ENCODE assay signal across 14 mouse cellular contexts in genomic region chr2:4461514-4461913, GRCm38 (mm10).
DNase-seq lines count a peak whose midpoint lies in the region; ATAC-seq lines count a peak whose summit lies in the region.
"Had no signal": no experiment of that assay in that cellular context is flagged by ENCODE, and none has a peak within 500 bp of the region (broad histone marks: within the 10 kb centered on the region; RNA-seq: fewer than 3 reads in every experiment).

No protein-coding gene starts in this region.

- no peak overlapping the region for H3K4me2 ChIP-seq in midbrain, embryonic 16.5 days (ENCODE audit: low read length)
- H3K4me2 ChIP-seq in forebrain, embryonic 12.5 days, result peak overlapping the region; percentile 4; the same call in 1 of the 2 replicates
- H3K4me2 ChIP-seq in neural tube, embryonic 13.5 days, result no peak overlapping the region
- H3K4me2 ChIP-seq: liver, embryonic 13.5 days had no signal

- no peak for ATAC-seq in midbrain, embryonic 16.5 days
- peak; percentile 47 for ATAC-seq in forebrain, embryonic 12.5 days (ENCODE audit: low FRiP score)
- no peak for ATAC-seq in neural tube, embryonic 13.5 days (ENCODE audit: low read depth)

- H3K27me3 ChIP-seq in heart, embryonic 10.5 days (ENCODE audit: insufficient read depth, poor library complexity, severe bottlenecking), result no peaks in the 10 kb centered on the region
- no peaks in the 10 kb centered on the region for H3K27me3 ChIP-seq in midbrain, embryonic 10.5 days (ENCODE audit: low read depth, poor library complexity, severe bottlenecking)
- no peaks in the 10 kb centered on the region for H3K27me3 ChIP-seq in midbrain, embryonic 16.5 days (ENCODE audit: control insufficient read depth, insufficient read depth, low read depth, low read length)
- H3K27me3 ChIP-seq in forebrain, embryonic 12.5 days, result no peaks in the 10 kb centered on the region
- no peaks in the 10 kb centered on the region for H3K27me3 ChIP-seq in neural tube, embryonic 13.5 days
- H3K27me3 ChIP-seq: liver, embryonic 13.5 days; Patski had no signal

- 0 out of 2 replicates have a peak overlapping the region, but pooled peaks have one; percentile 3 for H3K4me3 ChIP-seq in heart, embryonic 10.5 days
- H3K4me3 ChIP-seq in midbrain, embryonic 10.5 days, result peak overlapping the region; percentile 30; the same call in 1 of the 2 replicates
- H3K4me3 ChIP-seq in midbrain, embryonic 16.5 days (ENCODE audit: low read depth, low read length), result no peak overlapping the region
- no peak overlapping the region for H3K4me3 ChIP-seq in forebrain, embryonic 12.5 days (replicated peaks)
- no peak overlapping the region for H3K4me3 ChIP-seq in neural tube, embryonic 13.5 days
- H3K4me3 ChIP-seq: liver, embryonic 13.5 days; megakaryocyte, embryonic 14.5 days had no signal

- peaks cover 2% of the 10 kb centered on the region; the same call in 1 of the 2 replicates for H3K36me3 ChIP-seq in heart, embryonic 10.5 days
- peaks cover 14% of the 10 kb centered on the region for H3K36me3 ChIP-seq in midbrain, embryonic 10.5 days
- H3K36me3 ChIP-seq in midbrain, embryonic 16.5 days (ENCODE audit: control insufficient read depth, insufficient read depth, low read length), result no peaks in the 10 kb centered on the region
- no peaks in the 10 kb centered on the region for H3K36me3 ChIP-seq in forebrain, embryonic 12.5 days (replicated peaks)
- H3K36me3 ChIP-seq in neural tube, embryonic 13.5 days, result no peaks in the 10 kb centered on the region
- H3K36me3 ChIP-seq: liver, embryonic 13.5 days had no signal

- no peak overlapping the region for H3K9ac ChIP-seq in midbrain, embryonic 16.5 days (ENCODE audit: low read depth, low read length)
- H3K9ac ChIP-seq in forebrain, embryonic 12.5 days, result 0 out of 2 replicates have a peak overlapping the region, but pooled peaks have one; percentile 25
- no peak overlapping the region for H3K9ac ChIP-seq in neural tube, embryonic 13.5 days
- H3K9ac ChIP-seq: liver, embryonic 13.5 days had no signal

- peaks cover 60% of the 10 kb centered on the region for H3K4me1 ChIP-seq in heart, embryonic 10.5 days
- peaks cover 74% of the 10 kb centered on the region for H3K4me1 ChIP-seq in midbrain, embryonic 10.5 days
- peaks cover 44% of the 10 kb centered on the region for H3K4me1 ChIP-seq in midbrain, embryonic 16.5 days (ENCODE audit: control insufficient read depth, insufficient read depth, low read length)
- peaks cover 56% of the 10 kb centered on the region for H3K4me1 ChIP-seq in forebrain, embryonic 12.5 days
- H3K4me1 ChIP-seq in neural tube, embryonic 13.5 days (replicated peaks), result peaks cover 66% of the 10 kb centered on the region

- WGBS in heart, embryonic 10.5 days, result 9% methylated on average over 2 of the region's 2 CpGs
- 2% methylated on average over 2 of the region's 2 CpGs for WGBS in midbrain, embryonic 10.5 days
- WGBS in midbrain, embryonic 16.5 days, result 15% methylated on average over 2 of the region's 2 CpGs
- WGBS in forebrain, embryonic 12.5 days, result 12% methylated on average over 2 of the region's 2 CpGs
- 12% methylated on average over 2 of the region's 2 CpGs for WGBS in neural tube, embryonic 13.5 days

- DNase-seq in heart, embryonic 10.5 days (ENCODE audit: low spot score), result no peak
- no peak for DNase-seq in heart, adult 9 months (ENCODE audit: low spot score in 2 of 2)
- DNase-seq in midbrain, embryonic 10.5 days (ENCODE audit: low spot score), result peak; percentile 80
- DNase-seq in left cerebral cortex, adult 18-20 months (ENCODE audit: low spot score in 2 of 2), result no peak
- no peak for DNase-seq in adrenal gland, adult 18-20 months (ENCODE audit: low spot score in 2 of 2)
- DNase-seq: cerebellum, adult 9-11 months; kidney, postnatal 14 days; layer of hippocampus, postnatal 36 days; liver, embryonic 13.5 days had no signal

- H3K27ac ChIP-seq in heart, embryonic 10.5 days, result peak overlapping the region; percentile 69
- H3K27ac ChIP-seq in midbrain, embryonic 10.5 days (replicated peaks), result peak overlapping the region; percentile 85
- no peak overlapping the region for H3K27ac ChIP-seq in midbrain, embryonic 16.5 days (ENCODE audit: low read length)
- peak overlapping the region; percentile 63 for H3K27ac ChIP-seq in forebrain, embryonic 12.5 days
- peak overlapping the region; percentile 19; the same call in 1 of the 2 replicates for H3K27ac ChIP-seq in neural tube, embryonic 13.5 days (replicated peaks)
- H3K27ac ChIP-seq: liver, embryonic 13.5 days had no signal

- no peaks in the 10 kb centered on the region for H3K9me3 ChIP-seq in heart, embryonic 10.5 days
- no peaks in the 10 kb centered on the region for H3K9me3 ChIP-seq in midbrain, embryonic 10.5 days (replicated peaks)
- no peaks in the 10 kb centered on the region for H3K9me3 ChIP-seq in midbrain, embryonic 16.5 days (replicated peaks; ENCODE audit: control insufficient read depth, low read length, poor library complexity, severe bottlenecking)
- H3K9me3 ChIP-seq in forebrain, embryonic 12.5 days, result no peaks in the 10 kb centered on the region
- no peaks in the 10 kb centered on the region for H3K9me3 ChIP-seq in neural tube, embryonic 13.5 days
- H3K9me3 ChIP-seq: liver, embryonic 13.5 days; megakaryocyte, embryonic 14.5 days had no signal

Comparison
In these comparisons a context has a peak if more than half of its experiments do, and no peak if none do; other contexts are left out.
1. H3K4me3 ChIP-seq: peak in heart, embryonic 10.5 days (single experiment) and midbrain, embryonic 10.5 days (single experiment); none in midbrain, embryonic 16.5 days (single experiment), forebrain, embryonic 12.5 days (single experiment) and neural tube, embryonic 13.5 days (single experiment).